Mouse (Mus musculus): ENCODE data around the gene Wwtr1. TPM values are rescaled to one million over a fixed set of nuclear protein-coding genes. Genes with fewer than 3 reads are reported as not detected.

Wwtr1 gene
- total RNA-seq, 4 experiments from 2014 or later = 39.7 to 50.1 (median 46.3) TPM

DNA sequence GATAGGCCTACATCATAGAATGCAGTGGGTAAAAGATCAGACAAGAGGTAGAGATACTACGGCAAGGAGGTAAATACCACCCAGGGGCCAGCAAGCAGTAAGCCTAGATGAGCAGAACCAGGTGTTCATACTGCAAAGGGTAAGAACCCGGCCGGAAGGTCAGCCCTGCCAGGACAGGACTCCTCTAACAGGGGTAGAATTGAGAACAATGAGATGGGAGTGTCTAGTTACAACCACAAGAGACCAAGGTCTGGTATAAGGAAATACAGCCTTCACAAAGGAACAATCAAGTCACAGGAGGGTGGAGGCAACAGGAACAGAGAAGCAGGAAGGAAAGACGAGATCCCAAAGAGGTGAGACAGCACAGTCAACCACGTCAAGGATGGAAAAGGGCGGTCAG, 16.9 kb downstream of the Wwtr1 start:
- no peak for DNase-seq (ENCODE audit: low spot score)

DNA sequence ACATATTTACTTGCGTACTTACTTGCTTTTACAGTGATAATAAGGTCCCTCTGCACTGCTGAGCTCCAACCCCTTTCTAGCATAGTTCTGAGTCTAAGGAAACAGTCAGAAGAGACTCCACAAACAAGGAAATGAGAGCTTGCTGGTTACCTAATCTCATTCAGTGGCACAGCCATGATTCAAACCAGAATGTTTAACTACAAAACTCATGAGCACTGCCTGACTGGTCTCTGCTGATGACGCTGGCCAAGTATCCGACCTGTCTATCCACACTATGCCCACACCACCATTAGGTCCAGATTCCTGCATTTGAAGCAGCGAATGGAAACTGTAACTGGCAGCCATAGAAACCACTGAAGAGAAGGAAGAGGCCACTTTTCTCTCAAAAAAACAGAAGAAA, 18.3 kb downstream of the Wwtr1 start:
- DNase-seq (ENCODE audit: low spot score) = no peak

DNA sequence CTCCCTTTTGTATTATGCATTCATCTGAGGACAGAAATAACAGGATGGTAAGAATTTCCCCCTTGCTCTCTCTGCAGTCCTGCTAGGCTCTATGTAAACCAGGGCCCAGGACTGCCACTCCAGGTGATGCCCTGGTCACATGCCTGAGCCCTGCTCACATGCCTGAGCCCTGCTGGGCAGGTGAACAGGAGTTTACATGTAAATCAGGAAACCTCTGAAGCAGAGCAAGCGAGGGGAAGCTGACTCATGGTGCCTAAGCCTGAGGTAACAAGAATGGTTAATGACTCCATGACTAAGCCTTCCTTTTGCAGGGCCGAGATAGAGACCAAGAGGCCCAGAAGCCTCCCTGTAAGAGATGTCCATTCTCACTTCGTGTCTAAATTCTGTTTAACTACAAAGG, 20.1 kb downstream of the Wwtr1 start:
- no peak for DNase-seq (ENCODE audit: low spot score)

DNA sequence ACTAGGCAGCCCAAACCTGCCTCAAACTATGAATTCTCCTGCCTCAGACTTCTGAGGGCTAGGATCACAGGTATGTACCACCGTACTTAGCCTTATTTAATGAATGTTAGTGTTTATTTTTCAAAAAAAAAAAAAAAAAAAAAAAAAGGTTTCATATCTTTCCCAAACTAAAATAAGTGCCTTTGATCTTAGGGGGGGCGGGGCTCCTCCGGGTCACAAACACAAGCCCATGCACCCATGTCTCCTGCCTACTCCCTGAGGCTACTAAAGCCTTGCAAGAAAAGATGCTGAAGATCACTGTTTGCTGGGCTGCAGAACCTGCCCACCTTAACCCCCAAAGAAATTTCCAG, 20.8 kb downstream of the Wwtr1 start:
- DNase-seq (ENCODE audit: low spot score) = no peak

DNA sequence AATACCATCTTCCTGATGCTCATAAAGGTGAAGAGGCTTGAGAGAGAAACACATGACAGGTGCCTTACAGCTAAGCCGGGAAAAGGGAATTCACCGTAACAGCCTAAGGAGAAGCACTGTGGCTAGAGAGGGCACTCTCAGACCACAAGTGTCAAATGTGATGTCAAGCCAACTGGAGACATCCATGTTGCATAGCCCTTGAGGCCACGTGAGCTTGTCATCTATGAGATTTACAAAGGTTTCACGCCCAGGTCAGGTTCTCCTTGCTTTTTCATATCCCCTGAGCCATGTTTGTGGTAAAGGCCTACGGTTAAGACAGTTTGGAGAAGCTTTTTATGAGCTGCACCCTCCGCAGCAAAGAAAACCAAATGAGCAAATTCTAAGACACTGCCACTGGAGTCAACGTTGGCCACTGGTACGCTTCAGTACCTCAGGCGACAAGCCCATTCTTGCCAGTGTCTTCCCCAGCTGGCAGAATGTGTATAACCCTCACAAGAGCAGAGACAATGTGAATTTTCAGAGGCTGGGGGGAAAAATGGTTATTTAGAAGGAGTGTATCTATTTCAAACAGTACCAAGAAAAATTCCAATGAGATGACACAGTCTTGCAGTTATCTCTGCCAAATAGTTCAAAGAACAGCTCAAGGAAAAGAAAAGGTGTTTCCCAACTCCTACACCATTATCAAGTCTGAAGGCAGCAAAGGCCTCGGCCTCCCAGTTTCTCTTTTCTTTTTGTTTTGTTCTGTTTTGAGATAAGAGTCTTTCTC, 21.4 kb downstream of the Wwtr1 start:
- DNase-seq (ENCODE audit: low spot score) = no peak

DNA sequence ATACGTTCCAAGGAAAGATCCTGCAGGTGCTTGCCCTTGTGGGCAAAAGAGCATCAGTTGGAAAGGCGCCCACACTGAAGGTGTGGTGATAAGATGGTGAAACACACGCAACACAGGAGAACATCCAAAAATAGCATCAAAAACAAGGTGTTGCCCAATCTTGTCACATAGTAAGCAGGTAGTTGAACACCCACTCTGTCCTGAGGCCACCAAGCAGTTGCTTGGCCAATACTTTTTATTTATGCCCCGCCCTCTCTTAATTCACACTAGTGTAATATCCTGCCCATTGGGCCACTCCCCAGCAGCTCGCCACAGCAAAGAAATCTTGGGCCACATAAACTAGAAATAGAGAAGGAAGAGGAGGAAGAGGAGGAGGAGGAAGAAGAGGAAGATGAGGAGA, 22.6 kb downstream of the Wwtr1 start:
- no peak for DNase-seq (ENCODE audit: low spot score)

DNA sequence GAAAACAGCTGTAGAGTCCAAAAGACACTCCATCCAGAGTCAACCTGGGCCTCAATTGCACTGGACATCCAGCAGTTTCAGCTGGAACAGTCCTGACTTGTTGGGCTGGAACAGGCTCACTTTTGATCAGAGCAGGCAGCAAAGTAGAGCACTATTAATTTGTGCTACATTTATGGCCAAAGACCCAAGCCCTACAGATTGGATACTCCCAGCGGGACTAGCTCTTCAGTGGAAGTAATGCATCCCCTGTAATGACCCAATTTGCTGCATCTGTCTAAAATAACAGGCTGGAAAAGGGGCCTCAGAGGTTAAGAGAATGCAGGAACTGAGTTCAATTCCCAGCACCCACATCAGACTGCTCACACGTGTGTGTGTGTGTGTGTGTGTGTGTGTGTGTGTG, 24.5 kb downstream of the Wwtr1 start:
- no peak for DNase-seq (ENCODE audit: low spot score)

DNA sequence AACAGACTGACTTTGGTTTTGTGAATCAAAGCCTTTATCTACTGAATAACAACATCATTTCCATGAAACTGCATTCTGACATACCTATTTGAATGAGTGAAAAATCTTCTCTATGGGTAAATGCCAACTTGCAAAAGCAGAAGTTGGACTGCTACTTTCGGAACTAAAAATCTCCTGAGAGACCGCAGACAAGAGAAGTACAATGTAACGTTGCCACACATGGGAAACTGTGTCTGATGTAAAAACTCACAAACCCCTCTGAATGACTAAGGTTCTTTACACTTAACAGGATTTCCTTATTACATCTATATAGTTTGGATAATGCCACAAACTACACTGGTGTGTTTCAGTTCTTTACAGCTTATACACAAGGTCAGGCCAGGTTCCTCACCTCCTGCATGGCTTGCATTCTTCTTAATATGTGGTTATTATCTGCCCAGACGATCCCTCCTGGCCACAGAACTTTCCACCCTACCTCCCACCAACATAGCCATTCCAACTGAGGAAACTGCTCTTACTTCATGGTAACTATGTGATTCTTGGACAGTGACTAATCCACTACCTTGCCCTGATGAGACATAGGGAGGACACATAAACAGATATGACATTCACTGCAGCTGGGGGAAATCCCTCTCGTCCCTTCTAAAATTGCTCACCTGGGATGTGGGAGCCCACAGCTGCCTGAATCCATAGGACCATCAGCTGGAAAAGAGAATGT, 25.1 kb downstream of the Wwtr1 start:
- DNase-seq (ENCODE audit: low spot score) = no peak

DNA sequence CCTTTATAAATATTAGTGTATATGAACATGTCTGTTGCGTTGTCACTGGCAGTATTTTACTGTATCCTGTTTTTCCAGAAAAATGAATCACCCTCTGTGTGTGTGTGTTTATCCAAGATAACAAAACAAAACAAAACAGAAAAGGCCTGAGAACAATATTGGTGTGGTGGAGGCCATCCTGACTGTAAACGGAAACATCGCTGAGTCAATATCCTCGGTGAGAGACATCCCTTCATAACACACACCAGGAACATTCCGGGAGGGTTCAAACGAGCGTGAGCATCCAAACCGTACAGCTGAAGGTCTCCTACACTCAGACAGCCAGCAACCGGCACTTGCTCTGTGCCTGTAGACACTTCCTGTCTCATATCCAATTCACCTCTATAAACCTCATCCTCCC, 31.6 kb downstream of the Wwtr1 start:
- peak; percentile 48 for DNase-seq (ENCODE audit: low spot score)

DNA sequence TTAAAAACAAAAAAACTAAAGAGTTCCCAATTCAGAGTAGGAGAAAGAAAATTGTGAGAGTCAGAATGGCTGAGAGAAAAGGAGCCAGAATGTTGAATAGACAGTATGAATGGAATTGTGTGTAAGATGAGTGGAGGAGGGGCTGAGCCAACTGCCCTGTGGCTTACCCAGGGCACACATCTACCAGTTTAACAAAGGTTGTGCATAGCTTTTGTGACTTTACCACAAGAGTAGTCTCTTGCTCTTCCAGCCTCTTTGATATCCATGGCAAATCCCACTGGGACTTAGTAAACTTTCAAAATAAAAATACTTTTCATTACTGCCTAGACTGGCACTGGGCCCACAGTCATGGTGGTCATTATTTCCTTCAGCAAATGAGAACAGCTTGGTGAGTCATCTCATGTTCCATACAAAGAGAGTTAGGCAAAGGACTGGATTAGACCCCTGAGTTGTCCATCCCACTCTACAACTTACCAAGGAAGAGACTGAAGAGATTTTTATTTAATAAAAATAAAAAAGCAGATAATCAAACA, 32.8 kb downstream of the Wwtr1 start:
- DNase-seq (ENCODE audit: low spot score) = no peak

DNA sequence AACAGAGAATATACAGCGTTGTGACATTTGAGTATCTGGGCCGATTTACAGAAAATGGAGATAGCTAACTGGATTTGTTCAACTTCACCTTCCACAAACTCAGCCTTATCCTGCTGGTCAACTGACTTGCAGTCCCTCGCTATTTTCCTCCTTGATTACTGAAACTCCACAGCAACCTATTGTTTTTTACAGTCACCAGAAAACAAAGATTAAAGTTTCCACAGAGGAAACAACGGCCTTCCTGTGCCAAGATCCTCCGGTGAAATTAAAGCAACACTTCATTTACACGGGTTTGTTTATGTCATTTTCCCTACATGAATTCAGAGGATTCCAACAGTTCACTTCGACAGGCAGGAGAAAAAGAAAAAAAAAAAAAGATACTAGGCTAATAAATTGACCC, 34.5 kb downstream of the Wwtr1 start:
- DNase-seq (ENCODE audit: low spot score) = peak; percentile 61

DNA sequence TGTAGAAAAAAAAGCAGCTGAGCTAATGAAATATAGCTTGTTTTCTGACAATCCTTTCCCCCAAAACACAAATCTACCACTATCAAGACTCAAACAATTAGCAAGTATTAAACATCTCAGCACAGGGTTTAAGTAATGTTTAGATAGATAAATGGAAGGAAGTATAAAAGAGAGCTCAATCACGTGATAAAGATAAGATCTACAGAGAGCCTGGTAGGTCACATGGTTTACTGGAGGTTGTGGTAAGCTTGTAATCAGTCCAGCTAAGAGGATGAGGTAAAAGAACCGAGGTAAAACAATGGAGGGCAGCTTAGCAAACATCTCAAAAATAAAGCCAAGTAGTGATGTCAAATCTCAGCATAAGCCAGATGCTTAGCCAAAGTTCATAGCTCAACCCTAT, 35.2 kb downstream of the Wwtr1 start:
- DNase-seq (ENCODE audit: low spot score) = no peak

DNA sequence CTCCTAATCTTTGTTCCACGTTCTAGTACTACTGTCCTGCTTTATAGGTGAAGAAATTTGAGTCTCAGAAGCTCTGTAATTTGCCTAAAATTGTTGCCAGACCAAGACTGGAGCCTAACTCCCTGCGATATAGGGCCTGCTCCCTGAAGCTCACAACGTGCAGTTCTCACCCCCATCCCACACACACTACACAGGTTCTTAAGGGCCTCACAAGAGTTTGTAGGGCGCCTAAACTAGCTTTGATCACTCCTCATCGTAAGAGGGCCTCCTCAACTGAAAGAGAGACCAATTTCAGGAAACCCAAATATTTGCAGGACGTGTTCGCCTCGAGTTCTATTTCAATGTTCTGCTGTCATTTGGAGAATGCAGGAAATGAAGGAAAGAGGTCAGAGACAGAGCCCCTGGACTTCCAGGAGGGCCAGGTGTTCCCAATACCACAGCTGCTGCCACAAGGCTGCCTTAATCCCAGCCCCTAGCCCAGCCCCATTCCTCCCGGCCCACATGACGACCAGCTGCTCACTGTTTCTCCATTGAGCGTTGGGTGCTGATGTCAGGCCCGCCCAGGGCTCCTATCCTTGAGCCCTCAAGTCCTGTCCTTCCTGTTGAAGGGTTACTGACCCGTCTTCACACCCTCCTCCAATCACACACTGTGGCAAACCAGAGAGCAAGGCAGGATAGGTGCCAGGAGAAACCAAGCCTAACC, 40.1 kb downstream of the Wwtr1 start:
- DNase-seq (ENCODE audit: low spot score) = no peak

DNA sequence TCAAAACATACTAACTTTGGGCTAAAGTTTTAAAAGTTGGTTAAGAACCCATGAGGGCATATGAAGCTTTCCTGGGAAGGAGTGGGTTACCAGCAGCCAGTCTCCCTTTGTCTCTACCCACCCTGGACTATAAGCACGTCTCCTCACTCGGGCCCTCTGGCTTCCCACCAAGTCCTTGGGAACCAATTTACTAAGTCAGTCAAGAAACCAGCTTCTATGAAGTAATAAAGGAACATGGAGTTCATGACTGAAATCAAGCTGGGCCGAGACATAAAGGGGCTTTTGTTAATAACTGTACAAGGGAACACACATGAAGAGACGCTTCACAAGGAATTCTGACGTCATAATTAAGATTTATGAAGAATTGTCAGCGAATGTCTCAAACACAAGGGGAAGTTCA, 41.3 kb downstream of the Wwtr1 start:
- no peak for DNase-seq (ENCODE audit: low spot score)

DNA sequence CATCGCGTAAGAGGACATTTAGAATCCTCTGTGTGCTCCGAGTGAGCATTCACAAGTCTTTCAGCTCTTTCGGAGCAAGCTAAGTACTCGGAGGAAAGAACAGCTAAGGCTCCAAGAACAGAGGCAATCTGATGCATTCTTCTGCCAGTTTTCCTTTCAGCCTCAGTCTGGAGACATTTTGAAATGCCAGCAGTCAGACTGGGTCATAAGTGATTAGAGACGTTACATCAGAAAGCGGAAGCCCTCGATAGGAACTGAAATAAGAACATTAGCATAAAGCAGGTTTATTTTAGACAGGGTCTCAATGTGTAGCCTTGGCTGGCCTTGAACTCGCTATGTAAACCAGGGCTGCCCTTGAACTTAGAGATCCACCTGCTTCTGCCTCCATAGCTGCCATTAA, 41.8 kb downstream of the Wwtr1 start:
- DNase-seq (ENCODE audit: low spot score) = no peak

DNA sequence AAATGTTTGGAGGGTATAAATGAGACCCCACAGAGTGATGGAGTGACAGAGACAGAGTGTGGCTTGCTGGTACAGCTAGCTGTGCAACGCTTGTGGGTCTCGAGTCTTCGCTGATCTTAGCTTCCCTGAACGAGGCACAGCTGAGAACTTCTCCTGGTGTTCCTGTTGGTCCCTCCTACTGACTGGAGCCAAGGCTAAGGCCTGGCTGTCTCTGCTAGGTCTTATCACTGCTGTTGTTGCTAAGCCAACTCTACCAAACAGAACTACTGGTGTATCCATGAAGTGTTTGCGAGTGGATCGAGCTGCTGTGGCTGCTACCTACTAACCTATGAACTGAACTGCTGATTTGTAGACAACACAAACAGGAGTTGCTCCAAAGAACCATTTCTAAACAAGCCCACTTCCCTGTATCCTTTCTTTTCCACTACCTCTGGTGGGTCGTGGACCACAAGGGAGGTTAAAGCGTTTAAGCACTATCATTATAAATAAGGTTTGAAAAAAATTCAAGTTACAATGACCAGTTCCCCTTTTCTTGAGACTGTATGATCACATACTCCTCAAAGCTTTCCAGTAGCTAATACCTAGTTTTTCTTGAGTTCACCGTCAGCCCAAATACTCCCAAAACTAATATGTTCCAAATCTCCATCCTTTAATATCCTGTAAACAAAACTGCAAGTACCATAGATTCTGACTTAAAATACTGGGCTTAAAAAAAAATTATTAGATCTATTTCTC, 42.6 kb downstream of the Wwtr1 start:
- peak; percentile 53 for DNase-seq (ENCODE audit: low spot score)

DNA sequence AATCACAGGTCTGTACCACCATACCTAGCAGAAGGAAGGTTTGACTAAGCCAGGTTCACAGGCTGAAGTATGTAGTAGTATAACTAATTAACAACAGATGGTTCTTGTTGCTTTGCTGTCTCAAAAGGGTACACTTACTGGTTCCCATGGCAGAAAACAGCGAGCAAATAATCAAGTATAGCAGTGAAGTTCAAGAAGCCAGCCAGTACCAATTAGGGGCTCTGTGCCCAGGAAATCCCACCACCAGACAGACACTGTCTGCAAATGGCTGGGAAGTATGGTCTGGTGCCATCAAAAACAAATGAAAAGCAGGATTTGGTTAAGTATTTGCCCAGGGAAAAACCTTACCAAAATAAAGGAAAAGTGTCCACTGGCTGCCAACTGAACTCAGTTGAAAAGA, 44.9 kb downstream of the Wwtr1 start:
- no peak for DNase-seq (ENCODE audit: low spot score)

DNA sequence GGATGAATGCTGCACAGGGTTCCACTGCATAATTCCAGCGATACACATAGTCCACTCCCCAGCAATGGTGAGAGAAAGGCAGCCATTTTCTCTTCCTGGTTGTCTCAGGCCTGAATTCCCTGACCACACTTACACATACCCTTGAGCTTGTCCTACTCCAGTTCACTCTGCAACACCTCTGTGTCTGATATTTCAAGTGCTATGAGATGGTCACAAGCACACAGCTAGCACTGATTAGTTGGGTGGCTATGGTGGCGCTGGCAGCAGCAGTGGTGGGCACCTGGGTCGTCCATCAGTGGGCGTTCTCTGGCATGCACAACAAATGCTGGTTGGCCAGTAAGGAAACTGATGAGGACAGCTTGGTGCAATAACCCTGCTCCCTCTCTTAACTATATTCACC, 45.5 kb downstream of the Wwtr1 start:
- no peak for DNase-seq (ENCODE audit: low spot score)

DNA sequence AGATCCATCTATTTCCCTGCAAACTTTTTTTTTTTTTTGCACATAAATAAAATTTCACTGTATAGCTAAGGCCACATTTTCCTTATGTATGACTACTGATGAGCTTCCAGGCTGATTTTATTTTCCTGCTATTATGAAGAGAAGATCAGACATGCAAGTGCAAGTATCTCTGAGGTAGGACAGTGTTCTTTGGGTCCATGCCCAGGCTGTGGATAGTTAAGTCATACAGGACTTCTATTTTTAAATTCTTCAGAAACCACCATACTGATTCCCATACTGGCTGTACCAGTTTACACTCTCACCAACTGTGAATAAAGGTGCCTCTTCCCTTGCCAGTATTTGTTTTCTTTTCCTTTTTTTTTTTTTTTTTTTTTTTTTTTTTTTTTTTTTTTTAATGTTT, 48.6 kb downstream of the Wwtr1 start:
- no peak for DNase-seq (ENCODE audit: low spot score)

DNA sequence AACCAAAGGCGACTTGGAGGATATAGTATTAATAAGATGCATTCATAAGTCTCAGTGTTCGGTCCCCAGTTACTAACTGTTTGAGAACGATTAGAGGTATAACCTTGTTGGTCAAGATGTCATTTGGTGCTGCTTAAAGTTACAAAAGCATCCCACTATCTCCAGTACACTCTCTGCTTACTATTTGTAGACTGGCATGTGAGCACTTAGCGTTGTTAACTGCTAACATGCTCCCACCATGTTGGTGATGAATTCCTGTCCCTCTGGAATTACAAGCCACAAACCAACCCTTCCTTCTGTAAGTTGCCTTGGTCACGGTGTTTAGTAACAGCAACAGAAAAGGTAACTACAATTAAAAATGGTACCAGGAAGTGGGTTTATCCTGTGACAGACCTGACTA, 52.6 kb downstream of the Wwtr1 start:
- no peak for DNase-seq (ENCODE audit: low spot score)

DNA sequence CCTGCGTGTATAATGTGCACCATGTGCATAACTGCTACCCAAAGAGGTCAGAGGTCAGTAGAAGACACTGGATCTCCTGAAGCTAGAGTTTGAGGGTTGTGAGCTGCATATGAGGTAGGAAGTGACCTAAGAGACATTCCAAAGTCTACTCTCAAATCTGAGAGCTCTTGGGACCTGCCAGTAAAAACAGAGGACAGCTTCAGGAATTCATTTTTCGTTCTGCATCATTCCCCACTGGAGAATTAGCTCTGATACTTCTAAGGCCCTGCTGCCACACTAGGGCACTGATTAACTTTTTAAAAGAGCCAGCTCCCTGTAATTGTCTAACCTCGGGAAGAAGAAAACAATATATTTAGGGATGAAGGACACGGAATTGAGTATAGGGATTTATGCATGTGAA, 53.8 kb downstream of the Wwtr1 start:
- no peak for DNase-seq (ENCODE audit: low spot score)

DNA sequence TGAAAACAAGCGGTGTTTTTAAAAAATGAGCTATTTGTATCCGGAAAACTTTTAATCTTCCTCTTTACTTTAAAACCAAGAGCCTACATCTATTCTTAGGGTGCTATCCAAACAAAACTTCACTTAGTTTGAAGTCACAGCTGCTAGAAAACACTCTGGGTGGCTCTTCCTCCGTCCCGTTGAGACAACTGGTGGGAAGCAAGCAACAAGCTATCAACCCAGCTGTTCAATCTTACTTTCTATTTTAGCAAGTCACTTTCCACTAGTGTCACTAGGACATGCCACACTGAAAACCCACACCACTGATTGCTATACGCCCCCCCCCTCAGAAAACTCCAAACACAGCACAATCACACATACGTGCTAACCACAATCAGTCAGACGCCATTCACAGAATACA, 55.7 kb downstream of the Wwtr1 start:
- DNase-seq (ENCODE audit: low spot score) = no peak

Measured in heart, adult 8-10 months (tissue).